Mouse (Mus musculus) ovary, postnatal 14 days (tissue): ENCODE data around the gene Mettl18.

ENCODE experiments used
- DNase-seq: peaks from one replicate; pipeline ENCODE4 v3.0.0; 2022; ENCODE audit warnings: low spot score

Mettl18 gene

GRCm38 (mm10) chr1:164043549-164043948 is 48.9 kb downstream of the Mettl18 start:
- no peak for DNase-seq
